Comparison of ENCODE assay signal across 44 mouse cellular contexts in genomic region chr3:144969755-144970154, GRCm38 (mm10). TPM values are rescaled to one million over a fixed set of nuclear protein-coding genes. Genes with fewer than 3 reads are reported as not detected.
"Had no signal": no experiment of that assay in that cellular context is flagged by ENCODE, and none has a peak within 500 bp of the region (broad histone marks: within the 10 kb centered on the region; RNA-seq: fewer than 3 reads in every experiment).

No protein-coding gene starts in this region.

- H3K9ac ChIP-seq: heart, embryonic 13.5 days; heart, embryonic 15.5 days; hindbrain, embryonic 13.5 days; hindbrain, embryonic 15.5 days; kidney, embryonic 15.5 days; limb, embryonic 13.5 days; limb, embryonic 15.5 days; liver, embryonic 12.5 days; liver, embryonic 14.5 days had no signal

- H3K27ac ChIP-seq: gastrocnemius, adult 2 months; heart, embryonic 13.5 days; heart, embryonic 15.5 days; hindbrain, embryonic 13.5 days; hindbrain, embryonic 15.5 days; hindbrain, postnatal 0 days; kidney, embryonic 15.5 days; kidney, postnatal 0 days; limb, embryonic 13.5 days; limb, embryonic 15.5 days; liver, embryonic 12.5 days; liver, embryonic 14.5 days had no signal

- ATAC-seq: hindbrain, postnatal 0 days; intestine, embryonic 16.5 days; liver, embryonic 12.5 days had no signal

- H3K36me3 ChIP-seq: heart, embryonic 13.5 days; heart, embryonic 15.5 days; hindbrain, embryonic 13.5 days; hindbrain, embryonic 15.5 days; kidney, embryonic 15.5 days; limb, embryonic 13.5 days; limb, embryonic 15.5 days; liver, embryonic 12.5 days had no signal

- H3K4me3 ChIP-seq: gastrocnemius, adult 2 months; heart, embryonic 13.5 days; heart, embryonic 15.5 days; hindbrain, embryonic 13.5 days; hindbrain, embryonic 15.5 days; kidney, embryonic 15.5 days; limb, embryonic 13.5 days; limb, embryonic 15.5 days; liver, embryonic 12.5 days had no signal

- H3K4me1 ChIP-seq: heart, embryonic 13.5 days; heart, embryonic 15.5 days; hindbrain, embryonic 13.5 days; hindbrain, embryonic 15.5 days; kidney, embryonic 15.5 days; limb, embryonic 13.5 days; limb, embryonic 15.5 days; liver, embryonic 12.5 days had no signal

- H3K27me3 ChIP-seq: heart, embryonic 13.5 days; heart, embryonic 15.5 days; hindbrain, embryonic 13.5 days; hindbrain, embryonic 15.5 days; kidney, embryonic 15.5 days; limb, embryonic 13.5 days; limb, embryonic 15.5 days; liver, embryonic 12.5 days had no signal

- H3K4me2 ChIP-seq: heart, embryonic 11.5 days; heart, embryonic 13.5 days; heart, embryonic 15.5 days; hindbrain, embryonic 13.5 days; hindbrain, embryonic 15.5 days; kidney, embryonic 15.5 days; limb, embryonic 13.5 days; limb, embryonic 15.5 days; liver, embryonic 12.5 days had no signal

- DNase-seq: gastrocnemius, adult 2 months; gastrocnemius, postnatal 10 days; gastrocnemius, postnatal 25 days; heart, adult 18-20 months; heart, postnatal 14 days; heart, postnatal 36 days; kidney, adult 11 months; kidney, adult 2 months; kidney, adult 9 months; kidney, postnatal 14 days; kidney, postnatal 36 days; layer of hippocampus, adult 9-11 months; layer of hippocampus, postnatal 36 days; left cerebral cortex, postnatal 4 days had no signal

- H3K9me3 ChIP-seq: heart, embryonic 13.5 days; heart, embryonic 15.5 days; hindbrain, embryonic 13.5 days; hindbrain, embryonic 15.5 days; kidney, embryonic 15.5 days; limb, embryonic 13.5 days; limb, embryonic 15.5 days; liver, embryonic 12.5 days had no signal

RNA-seq across cellular contexts. Expression of gene Clca4a, which starts 5.1 kb away (rescaled TPM):
- total RNA-seq: gastrocnemius, adult 2 months; gastrocnemius, postnatal 10 days; gastrocnemius, postnatal 25 days; gastrocnemius, postnatal 4 days; granulocyte monocyte progenitor cell, adult 5-6 weeks; heart, adult 18-20 months; heart, adult 8-10 months; heart, postnatal 14 days; heart, postnatal 36 days; hematopoietic stem cell, adult 5-6 weeks; hindbrain, postnatal 0 days; layer of hippocampus, adult 18-20 months; layer of hippocampus, adult 8-10 months; layer of hippocampus, postnatal 14 days; layer of hippocampus, postnatal 36 days; left cerebral cortex, adult 18-20 months; left cerebral cortex, adult 8-10 months; left cerebral cortex, postnatal 25 days; left cerebral cortex, postnatal 4 days; liver, adult 2 months had no signal
- polyA plus RNA-seq: heart, embryonic 11.5 days; heart, embryonic 13.5 days; heart, embryonic 15.5 days; heart, postnatal 0 days; hindbrain, embryonic 11.5 days; hindbrain, embryonic 13.5 days; hindbrain, postnatal 0 days; intestine, embryonic 14.5 days; intestine, embryonic 16.5 days; kidney, adult 2 months; kidney, embryonic 15.5 days; kidney, postnatal 0 days; limb, embryonic 11.5 days; liver, adult 2 months; liver, embryonic 12.5 days; liver, embryonic 14.5 days; liver, embryonic 16.5 days had no signal

RNA-seq across cellular contexts. Expression of gene Clca4b, which starts 37.4 kb away (rescaled TPM):
- total RNA-seq: gastrocnemius, adult 2 months; gastrocnemius, postnatal 10 days; gastrocnemius, postnatal 25 days; gastrocnemius, postnatal 4 days; granulocyte monocyte progenitor cell, adult 5-6 weeks; heart, adult 18-20 months; heart, adult 8-10 months; heart, postnatal 14 days; heart, postnatal 36 days; hematopoietic stem cell, adult 5-6 weeks; hindbrain, postnatal 0 days; layer of hippocampus, adult 18-20 months; layer of hippocampus, adult 8-10 months; layer of hippocampus, postnatal 14 days; layer of hippocampus, postnatal 36 days; left cerebral cortex, adult 18-20 months; left cerebral cortex, adult 8-10 months; left cerebral cortex, postnatal 10 days; left cerebral cortex, postnatal 25 days; left cerebral cortex, postnatal 4 days; liver, adult 2 months had no signal
- polyA plus RNA-seq: heart, embryonic 11.5 days; heart, embryonic 13.5 days; heart, embryonic 15.5 days; heart, postnatal 0 days; hindbrain, embryonic 11.5 days; hindbrain, embryonic 13.5 days; hindbrain, embryonic 15.5 days; kidney, embryonic 15.5 days; limb, embryonic 11.5 days; limb, embryonic 13.5 days; limb, embryonic 15.5 days; liver, adult 2 months; liver, embryonic 12.5 days; liver, embryonic 14.5 days had no signal
